Mouse (Mus musculus) left cerebral cortex, adult 18-20 months (tissue): Measurements from ENCODE around the gene Elfn1. TPM values are rescaled to one million over a fixed set of nuclear protein-coding genes. Genes with fewer than 3 reads are reported as not detected.

Experiments used
- DNase-seq, 2 experiments: peaks; one replicate each; pipeline ENCODE4 v3.0.0; 2021 to 2022; ENCODE audit warnings: low spot score in 2 of 2, mixed read lengths in 1 of 2
- long read RNA-seq, 2 experiments: library from polyadenylated mRNA; stranded (forward); transcript quantifications; one replicate each; pipeline ENCODE4 v2.0.0; 2021
- total RNA-seq, 2 experiments: library from RNA; stranded (reverse); gene quantifications; 2 replicates each; pipeline ENCODE4 v1.2.3; 2021

Gene Elfn1
- 10 to 100 TPM; 32.3 to 36.1 TPM for total RNA-seq
- long read RNA-seq, experiment 1, partial matches to known transcripts: 0 of 3 reads
- long read RNA-seq, experiment 1, other reads (novel, unspliced or antisense): 3 of 3 reads
- long read RNA-seq, experiment 2, partial matches to known transcripts: 0 of 5 reads
- long read RNA-seq, experiment 2, other reads (novel, unspliced or antisense): 4 of 5 reads

DNA sequence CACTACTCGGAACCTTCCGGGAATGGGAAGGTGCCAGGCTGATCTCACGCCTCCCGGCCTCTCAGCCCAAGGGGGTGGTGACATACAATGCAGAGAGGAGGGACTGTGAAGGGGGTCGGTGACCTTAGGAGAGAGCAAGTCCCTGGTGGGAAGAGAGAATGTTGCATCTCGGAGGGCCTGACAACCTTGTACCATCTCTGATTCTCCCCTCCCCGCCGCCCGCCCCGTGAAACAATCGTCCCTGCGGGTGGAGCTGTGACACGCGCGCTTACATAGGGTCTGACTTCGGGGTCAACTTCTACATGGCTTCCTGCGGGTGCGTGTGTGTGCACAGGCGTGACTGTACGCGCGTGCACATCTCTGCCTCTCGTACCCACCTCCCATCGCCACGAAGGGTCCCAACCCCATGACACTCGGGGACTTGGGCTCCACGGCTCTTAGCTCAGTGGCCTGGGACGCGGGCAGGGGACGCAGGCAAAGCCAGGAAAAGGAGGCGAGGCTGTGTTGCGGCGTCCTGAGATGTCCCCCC is at the start of gene Elfn1:
Elfn1 (plus strand) TSS at position 230 of the 529 bp plus-strand sequence.
- DNase-seq: no peak

GRCm38 (mm10) chr5:139860328-139861104 is 47.2 kb upstream of the Elfn1 start:
- no peak for DNase-seq

GRCm38 (mm10) chr5:139862759-139863158 is 45.0 kb upstream of the Elfn1 start:
- DNase-seq: no peak

DNA sequence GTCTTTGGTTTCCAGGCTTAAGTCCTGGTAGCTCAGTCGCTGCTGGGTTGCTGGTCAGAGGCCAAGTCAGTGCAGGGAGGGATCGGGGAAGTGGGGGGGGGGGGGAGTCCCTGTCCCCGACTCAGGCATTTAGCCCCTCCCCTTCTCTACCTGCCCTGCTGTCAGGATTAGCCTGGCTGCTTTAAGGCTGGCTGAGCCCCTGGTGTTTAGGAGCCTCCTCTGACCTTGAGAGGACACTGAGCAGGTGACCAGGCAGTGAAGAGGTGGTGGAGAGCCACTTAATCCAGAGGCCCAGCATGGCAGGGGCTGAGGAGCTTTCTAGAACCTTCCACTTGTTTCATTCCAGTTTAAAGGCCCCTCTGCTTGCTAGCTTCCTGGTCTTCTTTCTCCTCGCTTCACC is 36.9 kb upstream of the Elfn1 start:
- no peak for DNase-seq

DNA sequence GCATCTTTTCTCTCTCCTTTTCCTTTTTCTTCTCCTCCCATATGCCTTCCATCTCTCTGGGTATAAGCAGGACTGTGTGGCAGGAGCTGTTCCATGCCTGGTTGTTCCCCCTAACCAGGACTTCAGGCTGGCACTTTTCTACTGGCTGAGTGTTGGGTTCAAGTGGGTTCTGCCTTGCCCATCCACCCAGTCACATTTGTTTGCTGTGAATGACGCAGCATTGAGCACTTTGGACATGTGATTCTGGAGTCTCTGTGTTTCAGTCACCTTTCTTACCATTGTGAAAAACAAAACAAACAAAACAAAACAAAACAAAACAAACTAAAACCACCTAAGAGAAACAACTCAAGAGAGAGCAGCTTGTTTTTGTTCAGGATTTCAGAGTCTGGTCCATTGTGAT is 36.2 kb upstream of the Elfn1 start:
- DNase-seq: no peak

DNA sequence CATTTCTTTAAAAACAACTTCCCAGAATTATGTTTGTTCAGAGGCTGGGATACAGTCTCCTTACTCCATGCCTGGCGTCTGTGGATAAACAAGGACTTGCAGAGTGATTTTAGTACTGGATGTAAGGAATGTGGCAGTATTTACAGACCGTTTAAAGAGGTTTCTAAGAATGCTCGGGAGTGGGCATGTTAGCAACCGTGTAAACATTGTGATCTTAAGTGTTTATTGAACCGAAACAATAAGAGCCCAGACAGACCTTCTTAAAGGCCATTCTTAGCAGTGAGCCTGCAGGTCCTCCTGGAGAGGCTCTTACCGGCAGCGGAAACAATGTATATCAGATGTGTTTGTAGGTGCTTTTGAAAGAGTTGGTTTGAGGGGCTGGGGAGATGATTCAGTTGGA is 30.2 kb upstream of the Elfn1 start:
- DNase-seq: no peak

DNA sequence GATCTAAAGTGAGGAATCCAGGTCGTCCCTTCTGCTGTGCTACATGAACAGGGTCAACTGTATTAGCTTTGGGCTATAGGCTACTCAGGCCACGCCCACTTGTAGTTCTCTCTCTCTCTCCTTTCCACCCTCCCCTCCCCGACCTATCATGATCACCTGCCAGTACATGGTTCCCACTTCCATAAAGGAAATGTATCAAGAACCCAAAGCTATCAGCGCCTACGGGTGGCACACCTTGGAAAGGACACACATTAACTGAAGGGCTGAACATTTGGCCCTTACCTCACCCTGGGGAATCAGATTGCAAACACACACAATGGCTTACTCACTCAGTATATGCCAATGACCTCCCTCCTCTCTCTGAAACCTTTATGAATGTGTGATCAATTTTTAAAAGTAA is 28.0 kb upstream of the Elfn1 start:
- DNase-seq: no peak

DNA sequence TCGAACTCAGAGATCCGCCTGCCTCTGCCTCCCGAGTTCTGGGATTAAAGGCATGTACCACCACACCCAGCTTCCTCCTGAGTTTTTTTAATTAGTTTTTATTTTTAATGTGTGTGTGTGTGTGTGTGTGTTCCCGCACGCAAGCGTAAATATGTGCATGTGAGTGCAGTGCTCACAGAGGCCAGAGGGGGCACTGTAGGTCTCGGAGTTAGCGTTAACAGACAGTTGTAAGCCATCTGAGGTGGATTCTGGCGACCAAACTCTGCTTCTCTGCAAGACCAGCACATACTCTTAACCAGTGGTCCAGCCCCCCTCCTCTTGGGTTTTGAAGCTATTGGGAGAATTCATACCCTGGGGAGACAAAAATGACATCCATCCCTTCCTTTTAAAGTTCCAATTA is 26.6 kb upstream of the Elfn1 start:
- no peak for DNase-seq

DNA sequence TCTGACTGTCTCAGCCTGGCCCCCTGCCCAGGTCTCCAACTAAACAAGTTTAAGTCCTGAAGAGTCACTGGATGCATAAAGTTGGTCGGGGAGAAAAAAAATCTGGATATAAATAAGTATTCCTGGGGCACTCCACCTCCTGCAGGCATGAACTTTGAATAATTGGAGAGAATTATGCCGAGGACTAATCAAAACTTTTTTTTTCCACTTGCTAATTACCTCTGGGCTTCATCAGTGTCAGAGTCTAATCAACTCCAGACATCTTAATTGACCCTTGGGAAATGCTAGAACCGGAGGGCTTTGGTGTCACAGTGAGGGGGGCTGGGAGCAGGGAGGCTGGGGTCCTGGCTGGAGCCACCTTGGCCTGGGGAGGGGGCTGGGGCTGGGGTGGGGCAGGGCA is 19.1 kb upstream of the Elfn1 start:
- no peak for DNase-seq

DNA sequence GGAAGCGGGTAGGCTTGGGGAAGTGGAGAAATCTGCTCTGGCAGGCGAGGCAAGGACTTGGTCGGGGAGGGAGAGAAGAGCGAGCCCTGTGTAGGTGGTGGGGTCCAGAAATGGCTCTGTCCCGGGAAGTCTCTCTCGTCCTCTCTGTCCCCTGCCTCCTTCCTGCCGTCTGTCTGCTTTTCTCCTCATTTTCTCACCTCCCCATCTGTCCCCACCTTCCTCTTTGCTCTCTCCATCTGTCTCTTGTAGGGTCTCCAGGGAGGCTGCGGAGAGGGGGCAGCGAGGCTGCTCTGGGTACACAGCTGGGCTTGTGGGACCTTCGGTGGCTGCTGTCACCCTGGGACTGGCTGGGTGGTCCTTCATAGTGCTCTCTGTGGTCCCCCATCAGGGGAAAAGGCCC is 18.4 kb upstream of the Elfn1 start:
- no peak for DNase-seq

DNA sequence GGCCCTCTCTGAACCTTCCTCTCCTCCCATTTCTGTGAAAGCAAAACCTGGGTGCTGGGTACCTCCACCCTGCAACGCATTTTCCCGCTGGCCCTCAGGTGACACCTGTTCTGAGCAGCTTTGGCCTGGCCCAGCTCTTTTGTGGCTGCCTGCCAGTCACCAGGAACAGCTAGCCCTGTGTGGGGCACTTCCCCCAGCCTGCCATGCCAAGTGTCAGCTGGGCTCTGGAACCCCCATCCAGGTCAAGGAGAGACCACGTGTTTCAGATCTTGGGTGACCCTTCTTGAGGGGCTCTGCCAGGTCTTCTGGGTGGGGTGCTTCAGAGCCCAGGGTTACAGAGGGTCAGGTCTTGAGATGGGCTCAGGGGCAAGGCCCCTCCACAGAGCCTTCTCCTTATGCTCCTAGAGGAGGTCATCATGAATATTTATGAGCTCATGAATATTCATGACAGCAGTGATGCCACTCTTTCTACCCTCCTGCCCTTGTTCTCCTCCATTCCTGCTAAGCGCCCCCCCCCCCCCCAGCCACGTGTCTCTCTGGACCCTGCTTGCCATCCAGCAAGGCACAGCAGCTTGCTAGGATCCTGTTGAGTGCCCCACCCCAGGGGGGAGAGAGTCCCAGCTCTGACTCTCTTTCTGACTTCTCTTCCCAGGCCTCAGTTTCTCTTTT is 15.3 kb upstream of the Elfn1 start:
- DNase-seq: no peak

DNA sequence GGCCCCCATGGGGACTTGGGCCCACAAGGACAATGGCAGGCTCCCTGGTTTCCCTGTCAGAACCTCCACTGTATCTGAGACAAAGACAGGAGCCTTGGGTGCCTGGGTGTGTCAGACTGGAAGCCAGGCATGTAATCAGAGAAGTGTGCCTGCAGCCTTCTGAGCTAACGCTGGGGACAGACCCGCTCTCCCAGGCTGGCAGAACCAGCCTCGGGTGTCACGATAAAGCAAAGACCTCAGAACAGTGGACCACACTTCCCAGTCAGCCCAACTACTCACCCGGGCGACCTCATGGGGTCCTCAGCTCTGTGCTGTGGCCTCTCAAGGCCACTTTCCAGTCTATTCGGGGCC is 14.8 kb upstream of the Elfn1 start:
- no peak for DNase-seq

DNA sequence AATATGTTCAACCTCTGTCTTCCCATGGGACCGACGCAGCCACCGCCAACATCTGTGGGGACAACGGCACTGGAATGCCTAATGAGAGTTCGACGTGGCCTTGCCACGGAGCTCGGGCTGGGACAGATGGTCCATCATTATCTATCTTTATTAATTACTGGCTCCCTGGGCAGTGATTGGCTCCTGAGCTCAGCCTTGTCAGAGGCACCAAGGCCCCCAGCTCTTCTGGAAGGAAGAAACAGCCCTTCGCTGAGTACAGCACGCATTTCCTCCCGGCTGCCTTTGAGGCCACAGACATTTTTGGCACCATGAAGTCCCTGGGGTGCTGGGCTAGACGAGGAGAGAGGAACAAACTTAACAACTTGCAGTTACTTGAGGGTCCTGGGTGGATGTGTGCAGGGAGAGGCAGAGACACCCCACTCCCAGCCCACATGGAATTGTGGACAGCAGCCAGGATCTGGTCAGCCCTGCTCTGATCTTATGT is 13.7 kb upstream of the Elfn1 start:
- DNase-seq: no peak

GRCm38 (mm10) chr5:139899044-139899443 is 8.7 kb upstream of the Elfn1 start:
- DNase-seq: no peak

DNA sequence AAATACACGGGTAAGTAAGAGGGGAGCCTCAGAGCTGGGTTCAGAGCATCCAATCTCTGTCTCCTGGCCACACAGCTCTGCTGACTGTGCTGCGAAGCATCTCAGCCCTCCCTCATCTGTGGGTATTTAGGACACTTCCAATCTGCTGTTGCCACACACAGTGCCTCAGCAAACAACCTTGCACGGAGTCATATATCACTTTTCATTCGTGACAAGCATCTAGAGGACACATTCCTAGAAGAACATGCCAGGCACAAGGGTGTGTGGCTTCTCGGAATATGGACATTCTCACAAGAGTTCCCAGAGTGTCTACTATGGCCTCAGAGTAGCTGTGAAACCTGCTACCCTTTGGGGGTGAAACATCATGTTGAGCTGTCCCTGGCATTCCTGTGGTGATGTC is 2.6 kb upstream of the Elfn1 start:
- no peak for DNase-seq

- no peak for DNase-seq
These were observed 1.2 kb upstream of the Elfn1 start for GRCm38 (mm10) chr5:139906507-139906906.

GRCm38 (mm10) chr5:139907241-139907640 is 502 bp upstream of the Elfn1 start:
- peak; percentile 42 to 60 for DNase-seq

- DNase-seq: peak in 1 of 2 experiments; percentile 46
These were observed 584 bp downstream of the Elfn1 start for GRCm38 (mm10) chr5:139908243-139908810.

GRCm38 (mm10) chr5:139908811-139909627 is 1.3 kb downstream of the Elfn1 start:
- DNase-seq: no peak

DNA sequence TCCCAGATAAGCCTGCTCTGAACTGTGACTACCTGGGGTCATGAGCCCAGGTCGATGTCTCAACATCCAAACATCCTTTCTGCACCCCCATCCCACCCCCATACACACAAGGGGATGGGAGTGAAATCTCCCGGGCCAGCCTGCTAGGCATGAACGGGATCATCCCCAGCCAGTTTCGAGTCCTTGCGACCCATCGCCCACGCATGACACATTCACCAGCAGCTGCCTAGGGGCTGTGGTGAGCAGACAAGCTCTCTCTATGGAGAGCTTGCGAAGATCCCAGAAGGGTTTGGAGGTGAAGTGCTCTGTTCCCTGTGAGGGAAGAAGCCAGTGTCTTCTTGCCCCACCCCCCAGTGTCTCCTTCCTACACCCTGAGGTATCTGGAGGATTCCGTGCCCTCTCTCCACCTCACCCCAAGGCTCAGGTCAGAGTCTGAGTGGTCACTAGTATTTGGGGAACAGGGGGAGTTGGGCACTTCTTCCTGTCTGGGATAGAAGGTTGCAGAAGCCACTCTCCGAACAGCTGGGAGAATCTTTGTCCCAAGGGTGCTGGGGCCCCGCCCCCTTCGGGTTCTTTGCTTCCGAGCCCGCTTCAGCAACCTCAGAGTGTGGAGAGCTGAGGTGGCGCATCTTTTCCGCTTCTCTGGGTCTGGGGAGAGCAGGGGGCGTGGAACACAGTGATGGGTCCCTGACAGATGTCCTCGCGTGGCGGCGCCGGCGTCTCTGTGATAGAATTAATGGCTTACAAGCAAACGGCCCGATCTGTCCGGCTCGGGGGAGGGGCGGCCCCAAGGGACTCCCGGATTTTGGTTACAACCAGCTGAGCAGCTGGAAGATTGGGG is 2.2 kb downstream of the Elfn1 start:
- no peak for DNase-seq
